Mouse (Mus musculus) forebrain, postnatal 0 days (tissue): Measurements from ENCODE around the gene Ccdc187. TPM values are rescaled to one million over a fixed set of nuclear protein-coding genes. Genes with fewer than 3 reads are reported as not detected.

Source experiments
- ATAC-seq: fragments of 200-750 bp; cut with Nextera tagmentation; 2 replicates; pipeline ENCODE4 v1.8.0; 2017; ENCODE audit warnings: mild to moderate bottlenecking, moderate library complexity
- DNase-seq: peaks from one replicate; pipeline ENCODE4 v3.0.0-alpha.2; 2015
- H3K27ac ChIP-seq: fragments of 300-500 bp; sonication (generic); 2 replicates; pipeline ENCODE4 v1.5.1; 2014; ENCODE audit warnings: low read depth, mild to moderate bottlenecking, antibody characterized with exemption, low read length, moderate library complexity, mixed read lengths
- H3K27me3 ChIP-seq: fragments of 300-500 bp; sonication (generic); 2 replicates; pipeline ENCODE4 v1.6.1; 2014; ENCODE audit warnings: mild to moderate bottlenecking, low read length, mixed read lengths; ENCODE audit not compliant: insufficient read depth
- H3K36me3 ChIP-seq: fragments of 300-500 bp; sonication (generic); 2 replicates; pipeline ENCODE4 v1.6.1; 2014; ENCODE audit warnings: mild to moderate bottlenecking, moderate library complexity; ENCODE audit not compliant: insufficient read depth
- H3K4me1 ChIP-seq: fragments of 300-500 bp; sonication (generic); 2 replicates; pipeline ENCODE4 v1.6.1; 2014; ENCODE audit warnings: antibody characterized with exemption; ENCODE audit not compliant: insufficient read depth
- H3K4me2 ChIP-seq: fragments of 300-500 bp; sonication (generic); 2 replicates; pipeline ENCODE4 v1.6.1; 2014; ENCODE audit warnings: low read depth, mild to moderate bottlenecking, moderate library complexity
- H3K4me3 ChIP-seq: fragments of 300-500 bp; sonication (generic); 2 replicates; pipeline ENCODE4 v1.5.1; 2014; ENCODE audit warnings: low read depth, low read length, mixed read lengths
- H3K9ac ChIP-seq: fragments of 300-500 bp; sonication (generic); 2 replicates; pipeline ENCODE4 v1.6.1; 2014; ENCODE audit warnings: mild to moderate bottlenecking
- H3K9me3 ChIP-seq: fragments of 300-500 bp; sonication (generic); 2 replicates; pipeline ENCODE4 v1.6.1; 2016; ENCODE audit warnings: low read length
- CTCF ChIP-seq: sonication (generic); IDR thresholded peaks from 2 replicates; pipeline ENCODE4 v1.5.1; 2016; ENCODE audit warnings: antibody characterized with exemption, control low read depth, low read depth
- WGBS: fragments of 180-500 bp; shearing (Covaris S2); extraction: QIAGEN DNeasy Blood & Tissue Kit; methylation state at CpG from one replicate; pipeline ENCODE4 v1.1.7; 2014; 5-methylcytosine and 5-hydroxymethylcytosine counted together
- polyA plus RNA-seq: library from polyadenylated mRNA; unstranded; fragments of >200 nt; fragmentation: Nextera tagmentation; extraction: Ambion mirVana; gene quantifications from 2 replicates; pipeline ENCODE4 v1.2.1, GENCODE M21; 2015
- total RNA-seq: library from RNA; depleted of rRNA; stranded (reverse); fragments of >200 nt; gene quantifications from 2 replicates; pipeline ENCODE4 v1.2.3, GENCODE M21; 2014

Ccdc187 gene
- total and polyA plus RNA-seq, 2 experiments from 2014 or later: 0.13 to 2.0 TPM

DNA sequence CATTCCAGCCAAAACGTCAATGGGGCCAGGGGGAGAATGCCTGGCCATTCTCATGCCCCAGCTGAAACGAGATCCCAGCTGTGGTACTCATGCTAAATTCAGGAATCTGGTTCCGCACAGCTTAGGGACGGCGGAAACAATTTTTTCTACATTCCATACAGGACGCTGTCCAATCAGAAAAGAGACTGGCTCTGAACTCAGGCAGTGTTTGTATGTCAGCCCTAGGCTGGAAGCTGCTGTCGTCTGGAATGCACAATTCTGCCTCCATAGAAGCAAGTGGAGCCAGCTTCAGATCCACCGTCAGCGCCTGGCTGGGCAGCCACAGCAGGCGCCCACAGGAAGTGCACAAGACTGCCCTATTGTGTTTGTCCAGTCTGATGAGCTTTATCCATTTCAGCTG is 15.4 kb upstream of the Ccdc187 start:
- H3K4me1 ChIP-seq: peaks cover 2% of the 10 kb centered on the region; the same call in 1 of the 2 replicates
- no peak overlapping the region for H3K27ac ChIP-seq
- no peaks in the 10 kb centered on the region for H3K36me3 ChIP-seq
- no peak overlapping the region for H3K4me3 ChIP-seq
- H3K4me2 ChIP-seq: no peak overlapping the region
- no peaks in the 10 kb centered on the region for H3K27me3 ChIP-seq
- ATAC-seq: peak; percentile 88
- H3K9me3 ChIP-seq: no peaks in the 10 kb centered on the region
- no peak overlapping the region; the same call in 1 of the 2 replicates for H3K9ac ChIP-seq
- no peak for TF ChIP-seq CTCF
- peak; percentile 41 for DNase-seq
- 17% methylated on average over 10 of the region's 10 CpGs for WGBS

DNA sequence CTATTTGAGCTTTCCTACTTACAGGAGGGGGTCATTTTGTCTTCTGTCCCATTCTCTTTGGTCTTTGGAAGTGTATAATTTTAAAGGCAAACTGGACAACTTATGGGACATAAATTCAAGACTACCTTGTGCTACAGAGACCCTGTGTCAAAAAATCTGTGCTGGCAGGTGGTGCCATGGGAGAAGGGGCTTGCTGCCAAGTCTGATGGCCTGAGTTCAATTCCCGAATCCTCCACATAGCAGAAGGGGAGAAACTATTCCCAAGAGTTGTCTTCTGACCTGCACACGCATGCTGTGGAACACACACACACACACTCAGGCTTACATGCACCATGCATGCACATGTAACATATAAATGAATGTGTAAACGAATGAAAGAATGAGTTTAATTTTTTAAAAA is 12.3 kb upstream of the Ccdc187 start:
- Histone ChIP-seq H3K36me3 (no peaks in the 10 kb centered on the region), H3K9me3 (no peaks in the 10 kb centered on the region), H3K4me3 (no peak overlapping the region), H3K9ac (no peak overlapping the region), H3K27me3 (no peaks in the 10 kb centered on the region), H3K4me2 (no peak overlapping the region), H3K4me1 (no peaks in the 10 kb centered on the region), H3K27ac (no peak overlapping the region)
- no peak for ATAC-seq
- no peak for TF ChIP-seq CTCF
- DNase-seq: no peak
- 86% methylated on average over 3 of the region's 3 CpGs for WGBS

DNA sequence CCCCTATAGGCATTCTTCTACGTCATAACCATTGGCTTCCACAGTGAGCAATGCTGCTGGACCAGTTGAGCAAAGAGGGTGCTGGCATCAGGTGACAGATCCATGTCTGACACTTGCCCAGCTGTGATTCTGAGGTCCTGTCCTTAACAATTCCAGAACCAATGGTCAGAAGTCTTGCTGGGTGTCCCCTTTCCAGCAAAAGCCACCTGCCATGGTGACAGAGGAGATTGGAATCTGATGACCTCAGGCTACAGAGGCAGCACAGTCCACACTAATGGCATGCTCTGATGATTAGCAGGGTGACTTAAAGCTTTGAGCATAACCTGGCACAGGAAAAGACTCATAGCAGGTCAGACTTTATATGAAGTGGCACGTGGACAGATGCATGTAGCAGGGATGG is 11.2 kb upstream of the Ccdc187 start:
- Histone ChIP-seq H3K4me2 (no peak overlapping the region), H3K36me3 (no peaks in the 10 kb centered on the region), H3K9me3 (no peaks in the 10 kb centered on the region), H3K4me3 (no peak overlapping the region), H3K9ac (no peak overlapping the region), H3K27ac (no peak overlapping the region), H3K4me1 (0 out of 2 replicates have a peak, but pooled peaks cover 1% of the 10 kb centered on the region), H3K27me3 (no peaks in the 10 kb centered on the region)
- 81% methylated on average over 2 of the region's 2 CpGs for WGBS
- ATAC-seq (no peak), DNase-seq (no peak)
- TF ChIP-seq CTCF: no peak

- no peak for TF ChIP-seq CTCF
- Histone ChIP-seq H3K9me3 (no peaks in the 10 kb centered on the region), H3K27me3 (no peaks in the 10 kb centered on the region), H3K4me1 (0 out of 2 replicates have a peak, but pooled peaks cover 8% of the 10 kb centered on the region), H3K36me3 (no peaks in the 10 kb centered on the region), H3K4me2 (no peak overlapping the region), H3K27ac (no peak overlapping the region), H3K4me3 (no peak overlapping the region), H3K9ac (no peak overlapping the region)
- 76% methylated on average over 1 of the region's 1 CpGs for WGBS
- DNase-seq: no peak
- ATAC-seq: no peak
Observed at GRCm38 (mm10) chr2:26304711-26305110, 10.4 kb upstream of the Ccdc187 start.

GRCm38 (mm10) chr2:26302005-26302503 is 7.7 kb upstream of the Ccdc187 start:
- TF ChIP-seq CTCF: no peak
- peaks cover 32% of the 10 kb centered on the region for H3K4me1 ChIP-seq
- no peak overlapping the region for H3K4me3 ChIP-seq
- H3K36me3 ChIP-seq: no peaks in the 10 kb centered on the region
- no peaks in the 10 kb centered on the region for H3K27me3 ChIP-seq
- no peak overlapping the region for H3K4me2 ChIP-seq
- ATAC-seq: no peak
- no peak overlapping the region for H3K27ac ChIP-seq
- DNase-seq: no peak
- 91% methylated on average over 10 of the region's 10 CpGs for WGBS
- H3K9ac ChIP-seq: no peak overlapping the region
- H3K9me3 ChIP-seq: no peaks in the 10 kb centered on the region

DNA sequence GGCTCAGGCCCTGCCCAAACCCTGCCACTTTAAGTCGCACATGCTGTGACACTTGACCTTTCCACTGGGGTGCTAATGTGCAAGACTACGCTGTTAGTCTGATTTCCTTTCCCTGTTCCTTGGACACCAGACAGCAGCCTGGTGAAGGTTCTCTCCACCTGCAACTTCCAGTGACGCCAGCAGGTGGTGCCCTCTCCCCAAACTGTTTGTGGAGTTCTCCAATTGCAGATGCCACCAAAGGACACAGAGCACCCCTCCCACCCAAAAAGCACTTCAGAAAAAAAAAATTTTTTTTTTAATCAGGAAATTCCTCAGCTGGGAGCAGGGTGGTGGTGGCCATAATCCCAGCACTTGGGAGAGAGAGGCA is 6.4 kb upstream of the Ccdc187 start:
- DNase-seq (peak; percentile 91), ATAC-seq (peak; percentile 44; the same call in 1 of the 2 replicates)
- Histone ChIP-seq H3K27me3 (no peaks in the 10 kb centered on the region), H3K4me2 (no peak overlapping the region), H3K36me3 (no peaks in the 10 kb centered on the region), H3K9me3 (no peaks in the 10 kb centered on the region), H3K27ac (0 out of 2 replicates have a peak overlapping the region, but pooled peaks have one; percentile 29), H3K9ac (no peak overlapping the region), H3K4me3 (no peak overlapping the region), H3K4me1 (peaks cover 33% of the 10 kb centered on the region)
- TF ChIP-seq CTCF: peak; percentile 87
- WGBS: 4% methylated on average over 3 of the region's 3 CpGs

DNA sequence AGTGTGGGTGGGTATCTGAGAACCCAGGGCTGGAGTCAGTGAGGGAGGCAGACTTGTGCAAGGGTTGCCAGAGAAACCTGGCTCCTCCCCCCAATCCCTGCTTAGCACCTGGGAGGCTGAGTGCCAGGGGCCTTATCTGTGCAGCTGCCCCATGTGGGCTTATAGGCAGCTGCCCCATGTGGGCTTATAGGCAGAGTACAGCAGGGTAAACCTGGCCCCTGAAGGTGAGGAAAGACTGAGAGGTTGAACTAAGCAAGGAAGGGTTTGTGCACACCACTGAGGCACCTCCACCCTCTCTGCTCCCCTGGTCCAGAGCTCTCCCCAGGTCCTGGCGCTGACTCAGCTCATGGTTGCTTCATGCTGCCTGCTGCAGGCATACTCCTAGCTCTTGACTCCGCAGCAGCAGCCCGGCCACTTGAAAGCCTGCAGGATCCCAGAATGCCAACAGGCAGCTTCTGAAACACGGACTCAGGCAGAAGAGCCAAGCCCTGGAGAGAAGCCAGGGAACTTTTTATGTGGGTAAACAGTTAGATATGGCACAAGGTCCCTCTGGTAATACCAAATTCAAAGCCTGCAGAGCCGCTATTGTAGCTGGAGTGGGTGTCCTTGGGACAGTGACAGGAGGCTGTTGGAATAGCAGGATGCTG is 5.9 kb upstream of the Ccdc187 start:
- H3K4me2 ChIP-seq: no peak overlapping the region
- WGBS: 21% methylated on average over 5 of the region's 5 CpGs
- 0 out of 2 replicates have a peak overlapping the region, but pooled peaks have one; percentile 29 for H3K27ac ChIP-seq
- no peak for TF ChIP-seq CTCF
- no peak for DNase-seq
- H3K4me1 ChIP-seq: peaks cover 33% of the 10 kb centered on the region
- ATAC-seq: no peak
- no peaks in the 10 kb centered on the region for H3K27me3 ChIP-seq
- no peaks in the 10 kb centered on the region for H3K9me3 ChIP-seq
- no peak overlapping the region for H3K4me3 ChIP-seq
- H3K9ac ChIP-seq: no peak overlapping the region
- H3K36me3 ChIP-seq: no peaks in the 10 kb centered on the region
